Mouse (Mus musculus) G1E (cell line): ENCODE data around the gene Tas2r137. TPM values are rescaled to one million over a fixed set of nuclear protein-coding genes. Genes with fewer than 3 reads are reported as not detected.

ENCODE experiments used
- ATAC-seq: 2 replicates; pipeline ENCODE4 v1.8.0; 2016; ENCODE audit warnings: mild to moderate bottlenecking; ENCODE audit not compliant: insufficient number of reproducible peaks, poor library complexity, low FRiP score, severe bottlenecking; ENCODE audit errors: extremely low read depth
- DNase-seq: peaks from one replicate; pipeline ENCODE4 v3.0.0; 2012; ENCODE audit warnings: low spot score
- H3K27me3 ChIP-seq: 2 replicates; pipeline ENCODE4 v1.6.1; 2012; ENCODE audit warnings: mild to moderate bottlenecking, low read length, inconsistent platforms; ENCODE audit not compliant: insufficient read depth
- H3K36me3 ChIP-seq: replicated peaks from 2 replicates; pipeline ENCODE3; 2012; ENCODE audit warnings: mild to moderate bottlenecking, inconsistent platforms
- H3K4me1 ChIP-seq: 2 replicates; pipeline ENCODE4 v1.6.1; 2012; ENCODE audit warnings: low read depth, low read length, inconsistent platforms, mixed read lengths; ENCODE audit not compliant: insufficient read depth
- H3K4me3 ChIP-seq: 2 replicates; pipeline ENCODE4 v1.5.1; 2012; ENCODE audit warnings: low read depth, mild to moderate bottlenecking, inconsistent platforms, low read length, moderate library complexity, mixed read lengths
- H3K9me3 ChIP-seq: replicated peaks from 2 replicates; pipeline ENCODE4 v1.6.1; 2012; ENCODE audit warnings: inconsistent platforms
- CTCF ChIP-seq: IDR thresholded peaks from 2 replicates; pipeline ENCODE4 v1.5.1; 2012; ENCODE audit warnings: low read depth, low read length, inconsistent platforms, mixed read lengths
- GATA1 ChIP-seq: IDR thresholded peaks from 2 replicates; pipeline ENCODE4 v1.6.1; 2012; ENCODE audit warnings: borderline replicate concordance, low read length, inconsistent platforms, mixed read lengths
- GATA2 ChIP-seq: IDR thresholded peaks from 2 replicates; pipeline ENCODE4 v1.6.1; 2012; ENCODE audit warnings: low read depth, low read length, inconsistent platforms, borderline replicate concordance
- POLR2AphosphoS5 ChIP-seq: IDR thresholded peaks from 2 replicates; pipeline ENCODE4 v1.6.1; 2012; ENCODE audit warnings: low read depth, low read length, inconsistent platforms; ENCODE audit not compliant: insufficient replicate concordance
- TAL1 ChIP-seq: conservative IDR thresholded peaks from 2 replicates; pipeline ENCODE4 v1.6.1; 2012; ENCODE audit warnings: low read depth, low read length, inconsistent platforms, mixed read lengths
- polyA plus RNA-seq: library from polyadenylated mRNA; stranded (reverse); fragments of >175 nt; gene quantifications from 2 replicates; pipeline ENCODE4 v1.2.3, GENCODE M21; 2012
- total RNA-seq, 2 experiments: library from RNA; stranded (forward) in 1 of 2; stranded (reverse) in 1 of 2; fragments of 200-1000 nt in 1 of 2; fragments of >200 nt in 1 of 2; fragmentation: Nextera tagmentation in 1 of 2; gene quantifications; 2 replicates each; pipeline ENCODE4 v1.2.3; 2014 to 2017

The Tas2r137 gene
- total RNA-seq (2014; fragmentation: Nextera tagmentation) (not detected in 2 replicates), total RNA-seq (2017) (0.17 TPM in 1 of 2 replicates, not detected in the other), polyA plus RNA-seq (not detected in 2 replicates)

- Histone ChIP-seq H3K9me3 (no peaks in the 10 kb centered on the region), H3K4me1 (no peaks in the 10 kb centered on the region), H3K4me3 (no peak within 1 kb of the TSS), H3K27me3 (no peaks in the 10 kb centered on the region; the same call in 1 of the 2 replicates), H3K36me3 (peaks cover 2% of the 10 kb centered on the region)
- DNase-seq (no peak), ATAC-seq (no peak)
- TF ChIP-seq CTCF, result no peak
- no peak for TF ChIP-seq TAL1
- no peak for TF ChIP-seq GATA1
Measured at GRCm38 (mm10) chr6:40490933-40491332, at the start of gene Tas2r137. Tas2r137 (plus strand) TSS chr6:40491233.

- ATAC-seq, result no peak
- peaks cover 35% of the 10 kb centered on the region for H3K27me3 ChIP-seq
- no peaks in the 10 kb centered on the region for H3K36me3 ChIP-seq
- TF ChIP-seq GATA1, result no peak
- TF ChIP-seq CTCF, result no peak
- TF ChIP-seq GATA2, result no peak
- TF ChIP-seq POLR2AphosphoS5, result no peak
- TF ChIP-seq TAL1, result no peak
- no peak overlapping the region for H3K4me3 ChIP-seq
- no peak for DNase-seq
- H3K4me1 ChIP-seq, result no peaks in the 10 kb centered on the region; the same call in 1 of the 2 replicates
- H3K9me3 ChIP-seq, result no peaks in the 10 kb centered on the region
Measured at GRCm38 (mm10) chr6:40441276-40441675, 49.8 kb upstream of the Tas2r137 start.

GRCm38 (mm10) chr6:40441755-40442154 is 49.3 kb upstream of the Tas2r137 start:
- ATAC-seq (no peak), DNase-seq (no peak)
- Histone ChIP-seq H3K36me3 (no peaks in the 10 kb centered on the region), H3K4me1 (no peaks in the 10 kb centered on the region), H3K4me3 (no peak overlapping the region), H3K9me3 (no peaks in the 10 kb centered on the region), H3K27me3 (peaks cover 34% of the 10 kb centered on the region)
- TF ChIP-seq CTCF (0 out of 2 replicates have a peak, but pooled peaks have one; percentile 6), GATA2 (no peak), TAL1 (no peak), GATA1 (no peak)

- ATAC-seq, result no peak
Measured at GRCm38 (mm10) chr6:40443281-40443928, 47.6 kb upstream of the Tas2r137 start.

GRCm38 (mm10) chr6:40448626-40449025 is 42.4 kb upstream of the Tas2r137 start:
- H3K9me3 ChIP-seq, result no peaks in the 10 kb centered on the region
- H3K4me3 ChIP-seq, result no peak overlapping the region
- DNase-seq (no peak), ATAC-seq (no peak)
- TF ChIP-seq TAL1 (no peak), POLR2AphosphoS5 (no peak), GATA1 (no peak), GATA2 (no peak), CTCF (no peak)
- peaks cover 19% of the 10 kb centered on the region for H3K27me3 ChIP-seq
- no peaks in the 10 kb centered on the region for H3K4me1 ChIP-seq
- no peaks in the 10 kb centered on the region for H3K36me3 ChIP-seq

More at GRCm38 (mm10) chr6:40443281-40443928, 47.6 kb upstream of the Tas2r137 start:
- H3K4me3 ChIP-seq, result no peak overlapping the region
- H3K36me3 ChIP-seq, result no peaks in the 10 kb centered on the region
- H3K27me3 ChIP-seq, result peaks cover 33% of the 10 kb centered on the region
- H3K4me1 ChIP-seq, result no peaks in the 10 kb centered on the region
- no peak for TF ChIP-seq GATA2
- TF ChIP-seq GATA1, result no peak
- no peak for TF ChIP-seq POLR2AphosphoS5
- no peak for DNase-seq
- no peaks in the 10 kb centered on the region for H3K9me3 ChIP-seq

- TF ChIP-seq POLR2AphosphoS5, result no peak
- TF ChIP-seq CTCF, result peak; percentile 63
- Histone ChIP-seq H3K36me3 (no peaks in the 10 kb centered on the region), H3K4me3 (no peak overlapping the region), H3K9me3 (no peaks in the 10 kb centered on the region), H3K4me1 (no peaks in the 10 kb centered on the region), H3K27me3 (peaks cover 14% of the 10 kb centered on the region)
- ATAC-seq (no peak), DNase-seq (peak; percentile 19)
Measured at GRCm38 (mm10) chr6:40454436-40455041, 36.5 kb upstream of the Tas2r137 start.
